Mouse (Mus musculus): ENCODE data around the gene Unc5b. TPM values are rescaled to one million over a fixed set of nuclear protein-coding genes. Genes with fewer than 3 reads are reported as not detected.

Unc5b gene
- total RNA-seq, 2 experiments from 2014 or later: 15.9 to 16.4 TPM

GRCm38 (mm10) chr10:60801898-60802412, 29.4 kb downstream of the Unc5b start:
- DNase-seq (ENCODE audit: extremely low spot score in 1 of 2, low spot score in 1 of 2): no peak

- no peak for DNase-seq (ENCODE audit: extremely low spot score in 1 of 2, low spot score in 1 of 2)
Measured at GRCm38 (mm10) chr10:60801168-60801897, 30.0 kb downstream of the Unc5b start.

DNA sequence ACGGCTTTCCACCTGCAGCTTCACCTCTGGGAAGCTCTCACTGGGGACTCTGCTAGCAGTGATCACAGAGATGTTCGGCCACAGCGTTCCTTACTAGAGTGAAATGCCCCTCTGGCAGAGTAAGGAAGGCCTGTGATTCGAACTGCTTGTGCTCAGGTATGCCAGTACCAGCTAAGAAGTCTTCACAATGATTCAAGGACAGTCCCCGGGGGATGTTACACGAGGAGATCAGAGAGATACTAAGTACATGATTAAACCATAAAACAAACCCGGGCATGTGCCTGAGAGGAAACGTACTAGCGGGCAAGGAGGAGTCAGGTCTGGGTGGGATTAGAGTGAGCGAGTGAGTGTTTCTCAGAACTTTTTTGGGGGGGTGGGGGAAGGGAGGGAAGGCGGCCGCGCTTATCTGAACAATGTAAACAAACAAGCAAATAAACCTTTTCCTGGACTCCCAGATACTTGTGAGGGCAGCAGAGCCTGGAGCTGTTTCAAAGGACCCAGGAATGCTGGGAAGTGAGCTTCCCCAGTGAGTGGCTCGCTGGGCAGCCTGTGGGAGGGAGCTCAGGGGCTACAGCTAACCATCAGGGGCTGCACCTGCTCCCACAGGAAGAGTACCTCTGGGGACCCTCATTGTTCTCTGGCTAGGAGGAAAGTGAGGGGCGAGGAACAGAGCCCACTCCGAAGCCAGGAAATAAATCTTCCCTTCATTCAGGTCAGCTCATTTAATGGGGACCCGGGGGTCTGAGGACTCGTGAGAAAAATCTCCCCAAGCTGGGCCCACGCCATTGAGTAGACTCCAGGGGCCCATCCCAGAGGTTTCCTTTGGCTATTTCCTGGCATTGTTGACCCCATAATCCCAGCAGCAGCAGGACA, 30.9 kb downstream of the Unc5b start:
- no peak for DNase-seq (ENCODE audit: extremely low spot score in 1 of 2, low spot score in 1 of 2)

DNA sequence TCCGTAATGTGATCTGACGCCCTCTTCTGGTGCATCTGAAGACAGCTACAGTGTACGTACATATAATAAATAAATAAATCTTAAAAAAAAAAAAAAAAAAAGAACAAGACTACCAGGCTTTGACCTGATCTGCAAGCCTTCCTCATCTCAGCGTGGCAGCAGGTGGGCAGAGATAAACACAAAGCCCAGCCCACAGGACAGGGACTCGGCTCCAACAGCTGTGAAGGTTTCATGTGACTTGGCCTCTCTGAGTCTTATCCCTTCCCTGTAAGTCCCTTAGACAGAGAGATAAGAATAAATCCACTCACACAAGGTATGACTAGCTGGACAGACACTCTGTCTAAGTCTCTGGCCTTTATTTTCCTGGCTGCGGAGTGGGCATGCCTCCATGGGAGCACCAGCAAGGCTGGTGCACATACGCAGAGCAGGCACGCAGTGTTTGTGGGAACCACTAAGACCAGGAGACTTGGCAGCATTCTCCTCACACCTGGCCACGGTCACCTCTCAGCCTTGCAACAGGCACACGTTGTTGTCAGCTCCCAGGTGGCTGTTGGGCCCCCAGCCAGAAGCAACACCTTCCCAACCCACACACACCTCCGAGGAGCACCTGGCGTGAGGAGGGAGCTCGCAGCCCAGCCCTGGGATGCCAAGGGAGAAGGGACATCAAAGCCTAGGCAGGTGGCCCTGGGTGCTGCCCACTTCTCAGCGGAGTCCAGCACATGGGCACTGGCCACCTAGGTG, 33.5 kb downstream of the Unc5b start:
- DNase-seq (ENCODE audit: extremely low spot score in 1 of 2, low spot score in 1 of 2): no peak

DNA sequence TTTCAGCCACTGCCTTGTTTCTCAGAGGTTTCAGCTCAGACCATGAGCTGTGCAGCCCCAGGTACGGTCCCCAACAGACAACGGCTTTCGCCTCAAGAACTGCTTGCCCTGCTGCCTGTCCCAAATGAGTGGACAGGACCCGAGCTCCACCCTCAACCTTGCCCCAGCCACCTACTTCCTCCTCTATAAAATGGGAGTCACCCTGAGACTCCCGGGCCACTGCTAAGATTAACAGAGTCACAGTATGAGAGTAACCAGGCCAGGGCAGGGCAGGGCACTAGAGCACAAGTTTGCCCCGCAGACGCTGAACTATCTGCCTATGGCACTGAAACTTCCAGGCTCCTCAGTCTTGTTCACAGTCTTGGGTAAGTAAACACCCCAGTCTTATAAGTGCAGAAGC, 34.9 kb downstream of the Unc5b start:
- DNase-seq (ENCODE audit: extremely low spot score in 1 of 2, low spot score in 1 of 2): no peak

GRCm38 (mm10) chr10:60796028-60796427, 35.4 kb downstream of the Unc5b start:
- no peak for DNase-seq (ENCODE audit: extremely low spot score in 1 of 2, low spot score in 1 of 2)

DNA sequence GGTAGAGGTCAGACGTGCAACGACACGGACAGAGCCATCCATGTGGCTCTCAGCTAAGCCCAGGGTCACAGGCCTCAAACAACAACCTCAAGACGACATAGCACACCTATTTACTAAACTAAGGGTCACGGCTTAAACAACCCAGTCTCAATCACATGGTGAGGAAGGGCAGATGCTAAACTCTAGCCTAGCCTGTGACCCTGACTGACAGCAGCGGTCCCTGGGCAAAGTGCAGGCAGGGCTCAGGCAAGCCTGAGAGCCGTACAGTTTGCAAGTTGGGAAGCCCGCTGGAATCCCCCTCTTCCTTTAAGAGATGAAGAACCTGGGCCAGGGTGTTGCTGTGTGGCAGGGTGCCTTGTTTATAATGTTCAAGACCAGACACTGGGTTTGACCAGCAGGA, 36.6 kb downstream of the Unc5b start:
- DNase-seq (ENCODE audit: extremely low spot score in 1 of 2, low spot score in 1 of 2): no peak

DNA sequence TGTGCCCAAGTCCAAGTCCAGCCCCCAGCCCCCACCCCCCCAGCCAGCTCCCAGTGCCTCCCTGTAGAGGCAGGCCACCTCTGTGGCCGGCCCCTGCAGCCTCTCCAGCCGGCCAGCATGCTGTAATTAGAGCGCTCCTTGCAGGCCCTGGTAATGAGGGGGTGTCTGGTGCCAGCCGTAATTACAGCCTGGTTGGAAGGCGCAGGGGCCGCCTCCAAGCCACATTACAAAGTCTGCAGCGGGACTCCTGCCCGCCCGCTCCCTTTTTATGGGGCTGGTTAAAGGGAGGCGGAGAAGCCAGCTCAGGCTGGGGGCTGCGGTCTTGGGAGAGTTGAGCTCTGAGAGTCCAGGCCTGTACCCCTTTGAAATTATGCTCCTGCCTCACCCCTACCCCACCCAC, 37.0 kb downstream of the Unc5b start:
- DNase-seq (ENCODE audit: extremely low spot score in 1 of 2, low spot score in 1 of 2): no peak

DNA sequence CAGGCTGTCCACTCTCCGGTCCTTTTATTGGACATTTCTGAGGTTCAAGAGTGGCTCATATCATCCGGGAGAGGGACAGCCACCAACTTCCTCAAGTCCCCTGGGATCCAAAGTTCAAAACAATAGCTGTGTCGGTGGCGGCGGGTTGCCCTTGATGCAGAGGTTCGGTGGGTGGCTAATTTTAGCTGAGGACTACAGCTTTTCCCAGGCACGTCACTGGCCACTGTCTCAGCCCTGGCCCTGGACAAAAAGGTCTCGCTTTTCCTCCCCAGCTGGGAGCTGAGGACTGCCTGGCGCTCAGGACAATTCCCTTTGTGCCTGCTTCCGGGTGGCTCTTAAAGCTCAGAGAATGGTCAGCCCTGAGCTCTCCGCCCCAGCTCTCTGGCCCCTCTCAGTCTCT, 38.5 kb downstream of the Unc5b start:
- DNase-seq (ENCODE audit: extremely low spot score in 1 of 2, low spot score in 1 of 2): no peak

DNA sequence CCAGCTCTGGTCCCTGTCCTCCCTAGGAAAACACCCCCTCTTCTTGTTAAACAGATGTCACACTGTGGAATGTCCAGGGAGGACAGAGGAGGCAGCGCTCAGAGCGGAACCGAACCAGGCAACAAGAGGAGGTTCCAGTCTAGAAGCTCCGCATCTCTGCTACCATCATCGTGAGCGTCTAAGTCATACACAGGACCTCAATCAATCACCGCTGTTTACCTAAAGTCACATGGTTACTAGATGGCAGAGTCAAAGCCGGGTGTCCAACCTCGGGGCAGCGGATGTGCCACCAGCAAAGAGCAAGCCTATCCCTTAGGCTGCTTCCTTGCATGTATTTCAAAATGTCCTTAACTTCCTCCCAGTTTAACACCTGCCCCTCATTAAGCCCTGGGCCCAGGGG, 39.0 kb downstream of the Unc5b start:
- no peak for DNase-seq (ENCODE audit: extremely low spot score in 1 of 2, low spot score in 1 of 2)

- no peak for DNase-seq (ENCODE audit: extremely low spot score in 1 of 2, low spot score in 1 of 2)
Measured at GRCm38 (mm10) chr10:60790912-60791311, 40.5 kb downstream of the Unc5b start.

GRCm38 (mm10) chr10:60787303-60788074, 43.9 kb downstream of the Unc5b start:
- no peak for DNase-seq (ENCODE audit: extremely low spot score in 1 of 2, low spot score in 1 of 2)

- no peak for DNase-seq (ENCODE audit: extremely low spot score in 1 of 2, low spot score in 1 of 2)
Measured at GRCm38 (mm10) chr10:60783608-60784007, 47.8 kb downstream of the Unc5b start.

DNA sequence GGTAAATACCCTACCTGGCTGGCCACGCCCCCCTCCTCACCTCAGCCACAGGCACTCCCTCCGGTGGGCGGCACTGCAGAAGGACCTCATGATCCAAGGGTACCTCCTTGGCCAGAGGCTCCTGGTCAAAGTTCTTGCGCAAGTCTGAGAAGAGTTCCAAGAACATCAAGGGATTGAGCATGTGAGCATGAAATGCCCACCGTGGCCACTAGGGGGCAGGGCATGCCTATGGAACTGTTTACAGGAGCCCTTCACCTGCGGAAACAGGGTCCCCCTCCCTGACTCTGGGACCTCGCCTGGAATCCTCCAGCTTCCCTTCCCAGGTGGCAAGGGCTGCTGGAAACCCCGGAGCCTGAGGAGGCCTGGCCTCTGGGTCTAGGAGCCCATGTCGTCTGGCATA, 51.8 kb downstream of the Unc5b start:
- peak; percentile 76 to 88 for DNase-seq (ENCODE audit: extremely low spot score in 1 of 2, low spot score in 1 of 2)

GRCm38 (mm10) chr10:60778542-60778941, 52.8 kb downstream of the Unc5b start:
- peak; percentile 32 to 69 for DNase-seq (ENCODE audit: extremely low spot score in 1 of 2, low spot score in 1 of 2)

- DNase-seq (ENCODE audit: extremely low spot score in 1 of 2, low spot score in 1 of 2): no peak
Measured at GRCm38 (mm10) chr10:60775473-60775872, 55.9 kb downstream of the Unc5b start.

DNA sequence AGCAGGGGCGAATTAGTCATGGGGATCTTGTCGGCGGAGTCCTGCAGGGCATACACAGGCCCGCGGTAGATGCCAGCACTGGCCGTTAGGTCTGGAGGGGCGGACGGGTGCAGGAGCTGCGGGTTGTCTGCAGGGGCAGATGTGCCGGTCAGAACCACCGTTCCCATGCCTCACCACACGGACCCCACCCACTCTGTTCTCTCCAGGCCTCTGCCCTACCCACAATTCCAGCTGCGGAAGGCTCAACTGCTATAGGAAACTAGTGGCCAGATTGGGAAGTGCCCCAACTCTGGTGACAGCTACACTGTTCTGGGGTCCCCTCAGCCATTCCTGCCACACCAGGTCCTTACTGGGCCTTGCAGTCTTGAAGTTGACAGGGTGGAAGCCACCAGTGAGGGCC, 56.8 kb downstream of the Unc5b start:
- DNase-seq (ENCODE audit: extremely low spot score in 1 of 2, low spot score in 1 of 2): no peak

GRCm38 (mm10) chr10:60770855-60771254, 60.5 kb downstream of the Unc5b start:
- no peak for DNase-seq (ENCODE audit: extremely low spot score in 1 of 2, low spot score in 1 of 2)

DNA sequence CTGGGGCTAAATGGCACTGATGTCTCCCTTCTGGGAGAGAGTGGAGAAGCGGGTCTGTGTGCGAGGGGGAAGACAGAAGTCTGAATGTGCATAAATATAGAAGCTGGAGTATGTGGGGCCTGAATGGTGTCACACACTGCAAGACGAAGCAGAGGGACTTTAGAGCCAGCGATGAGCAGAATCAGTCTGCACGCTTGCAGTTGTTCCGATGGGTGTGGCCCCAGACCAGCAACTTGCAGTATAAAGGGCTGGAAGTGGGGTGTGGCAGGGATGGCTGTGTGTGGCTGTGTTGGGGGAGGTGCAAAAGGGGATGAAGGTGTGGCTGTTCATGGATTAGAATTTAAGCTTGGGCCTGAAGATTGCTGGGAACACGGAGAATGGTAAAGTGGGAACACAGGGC, 62.8 kb downstream of the Unc5b start:
- no peak for DNase-seq (ENCODE audit: extremely low spot score in 1 of 2, low spot score in 1 of 2)

DNA sequence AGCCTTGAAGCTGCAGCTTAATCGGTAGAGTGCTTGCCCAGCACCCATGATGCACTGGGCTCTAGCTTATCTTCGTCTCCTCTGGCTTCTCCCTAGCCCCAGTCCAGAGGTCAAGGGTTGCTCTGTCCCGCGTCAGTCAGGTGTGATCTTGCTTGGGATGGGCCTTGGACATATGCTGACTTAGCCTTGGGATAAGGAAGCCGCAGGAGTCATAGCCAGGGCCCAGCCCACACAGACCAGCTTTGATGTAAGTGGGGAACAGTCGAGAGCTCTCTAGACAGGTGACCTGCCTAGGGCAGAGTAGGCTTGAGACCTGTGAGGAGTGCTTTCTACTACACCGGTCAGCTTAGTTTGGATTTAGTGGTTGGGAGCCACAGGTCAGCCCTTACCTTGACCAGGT, 64.0 kb downstream of the Unc5b start:
- DNase-seq (ENCODE audit: extremely low spot score in 1 of 2, low spot score in 1 of 2): no peak
